Mouse (Mus musculus) liver, adult 2 months (tissue): ENCODE data around the gene Zbtb42.

ENCODE experiments used
- CTCF ChIP-seq: fragments of 200-500 bp; IDR thresholded peaks from 2 replicates; pipeline ENCODE4 v1.5.1; 2011; ENCODE audit warnings: low read depth, low read length, control low read depth
- POLR2A ChIP-seq: fragments of 200-500 bp; IDR thresholded peaks from 2 replicates; pipeline ENCODE4 v1.6.1; 2011; ENCODE audit warnings: low read length, control low read depth; ENCODE audit not compliant: insufficient read depth; ENCODE audit errors: extremely low read depth

DNA sequence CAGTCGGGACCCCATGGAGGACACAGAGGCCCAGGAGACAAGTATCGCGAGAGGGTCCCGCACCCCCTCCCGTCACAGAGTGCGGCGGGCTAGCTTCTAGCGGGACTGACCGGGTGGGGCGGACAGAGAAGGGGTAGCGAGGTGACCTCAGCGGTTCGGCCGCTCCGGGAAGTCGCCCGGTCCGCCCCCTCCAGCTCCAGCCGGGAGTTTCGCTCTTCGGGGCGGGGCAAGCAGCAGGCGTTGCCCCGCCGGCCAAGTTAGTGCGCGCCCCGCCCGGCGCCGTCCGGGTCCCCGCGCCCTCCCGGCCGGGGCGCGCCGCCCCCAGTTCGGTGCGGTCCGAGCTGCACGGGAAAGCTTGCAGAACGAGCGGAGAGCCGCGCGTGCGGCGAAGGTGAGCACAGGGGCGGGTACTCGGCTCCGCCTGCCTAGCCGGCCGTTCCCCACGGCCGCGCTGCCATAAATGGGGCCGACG lies at the start of gene Zbtb42:
- TF ChIP-seq POLR2A (0 out of 2 replicates have a peak, but pooled peaks have one; percentile 14), CTCF (no peak)
